Mouse (Mus musculus) ES-CJ7 (cell line): ENCODE measurements around the gene Bcorl1.
A peak's percentile ranks its signal among the peaks of the same experiment; 100 is the strongest.

Experiments used
- DNase-seq: peaks from one replicate; pipeline ENCODE4 v3.0.0; 2011; ENCODE audit warnings: low read depth, low spot score

The Bcorl1 gene

GRCm38 (mm10) chrX:48341141-48341540, at the start of gene Bcorl1:
Gene Bcorl1 (plus strand): TSS chrX:48341358.
- peak; percentile 28 for DNase-seq

GRCm38 (mm10) chrX:48291413-48291812, 49.7 kb upstream of the Bcorl1 start:
- peak; percentile 88 for DNase-seq

GRCm38 (mm10) chrX:48305356-48305755, 35.8 kb upstream of the Bcorl1 start:
- peak; percentile 81 for DNase-seq

DNA sequence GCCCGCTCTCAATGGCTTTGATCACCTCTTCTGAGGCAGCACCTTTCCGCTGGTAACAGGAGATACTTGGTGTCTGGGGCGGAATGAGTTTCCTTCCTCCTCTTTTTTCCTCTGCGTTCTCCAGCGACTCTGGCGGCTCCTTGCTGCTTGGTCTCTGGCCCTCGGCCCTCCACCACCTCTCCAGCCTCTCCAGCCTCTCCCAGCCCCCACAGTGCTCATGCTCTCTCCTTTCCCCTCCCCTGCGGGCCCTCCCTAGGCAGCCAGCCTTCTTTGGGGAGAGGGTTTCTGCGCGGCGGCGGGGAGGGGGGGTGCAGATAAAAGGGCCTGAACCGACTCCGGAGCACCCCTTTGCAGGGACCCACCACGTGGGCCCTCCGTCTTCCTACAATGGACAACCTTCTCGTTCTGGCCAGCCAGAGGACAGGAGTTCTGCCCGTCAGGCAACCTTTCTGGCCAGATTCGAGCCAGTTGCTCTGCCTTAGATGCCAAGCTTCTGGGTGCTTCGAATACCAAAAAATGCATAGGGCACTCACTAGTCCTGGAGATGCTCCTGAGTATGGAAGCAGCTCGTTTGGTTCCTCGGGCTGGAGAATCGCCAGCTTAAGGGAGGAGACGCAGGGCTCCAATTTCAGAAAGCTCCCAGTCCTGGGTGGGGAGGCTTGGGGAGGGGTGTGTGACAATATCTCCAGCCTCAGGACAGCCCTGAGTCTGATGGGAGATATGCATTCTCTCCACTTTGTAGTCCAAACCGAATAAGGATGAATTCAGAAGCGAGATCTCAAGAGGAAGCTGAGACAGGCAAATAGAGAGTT, 30.2 kb upstream of the Bcorl1 start:
- DNase-seq, result no peak

GRCm38 (mm10) chrX:48311727-48312126, 29.4 kb upstream of the Bcorl1 start:
- no peak for DNase-seq

- peak; percentile 87 for DNase-seq
These were observed 26.6 kb upstream of the Bcorl1 start for GRCm38 (mm10) chrX:48314530-48315079.

DNA sequence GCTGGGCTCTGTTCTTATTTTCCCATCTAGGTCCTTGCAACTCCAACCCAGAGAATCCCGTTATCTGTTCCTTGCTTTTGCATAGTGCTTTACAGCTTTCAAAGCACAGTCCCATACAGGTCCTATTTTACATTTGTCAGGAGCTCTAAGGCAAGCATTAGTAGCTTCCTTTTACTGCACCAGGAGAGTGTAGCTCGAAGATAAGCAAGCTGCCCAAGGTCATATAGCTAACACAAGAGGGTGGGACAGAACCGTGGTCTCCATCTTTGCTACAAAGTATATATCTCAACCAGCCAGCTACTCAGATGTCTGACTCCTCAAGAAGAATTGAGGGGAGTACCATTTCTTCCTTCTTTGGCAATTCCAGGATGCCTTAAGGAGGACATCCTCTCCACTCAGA, 23.7 kb upstream of the Bcorl1 start:
- DNase-seq, result no peak

GRCm38 (mm10) chrX:48318194-48318593, 23.0 kb upstream of the Bcorl1 start:
- DNase-seq, result peak; percentile 31

DNA sequence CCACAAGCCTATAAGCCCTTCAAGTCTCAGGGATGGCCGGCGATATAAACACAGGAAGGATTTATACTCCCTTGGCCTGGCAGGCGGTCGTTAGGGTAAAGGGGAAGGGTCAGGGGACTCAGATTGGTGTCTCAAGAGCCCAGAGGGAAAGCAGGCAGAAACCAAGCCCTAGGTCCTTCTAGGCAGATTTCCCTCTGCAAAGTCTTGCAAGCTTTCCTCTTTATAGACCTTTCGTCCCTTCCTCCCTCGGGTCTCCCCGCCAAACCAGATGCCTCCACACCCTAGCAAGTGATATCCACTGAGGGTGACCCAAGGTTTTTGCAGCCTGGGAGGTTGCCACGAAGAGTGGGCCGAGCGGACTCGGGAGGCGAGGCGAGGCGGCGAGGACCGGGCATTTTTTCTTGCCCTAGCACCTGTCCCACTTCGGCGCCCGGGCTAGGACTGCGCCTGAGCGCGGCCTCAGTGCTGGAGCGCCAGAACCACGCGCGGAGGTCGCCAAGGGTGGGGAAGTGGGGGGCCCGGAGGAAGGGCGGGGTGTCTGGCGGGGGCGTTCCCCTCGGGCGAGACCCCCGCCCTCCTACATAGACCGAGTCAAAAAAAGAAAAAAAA, 613 bp upstream of the Bcorl1 start:
- DNase-seq, result no peak

DNA sequence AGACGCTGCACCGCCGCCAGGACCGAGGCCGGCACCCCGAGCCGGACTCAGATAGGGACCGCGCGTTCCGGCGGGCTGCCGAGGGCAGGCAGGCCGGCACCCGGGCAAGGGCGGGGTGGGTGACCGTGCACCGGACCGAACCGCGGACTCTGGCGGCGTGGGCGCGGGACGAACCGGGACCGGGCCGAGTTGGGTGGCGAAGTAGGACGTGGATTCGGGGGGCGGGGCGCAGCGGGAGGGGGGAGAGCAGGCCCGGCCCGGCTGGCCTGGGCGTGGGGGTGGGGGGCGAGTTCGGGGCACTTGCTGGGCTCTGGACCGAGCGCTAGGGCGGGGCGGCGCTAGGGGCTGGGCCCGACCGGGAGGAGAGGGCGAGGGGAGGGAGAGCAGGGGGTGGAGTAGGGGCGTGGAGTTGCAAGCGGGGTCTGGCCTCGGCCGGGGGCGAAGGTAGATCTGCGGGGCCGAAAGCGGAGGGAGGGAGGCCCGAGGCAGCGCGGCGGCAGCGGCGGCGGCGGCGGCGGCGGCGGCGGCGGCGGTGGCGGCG, 533 bp downstream of the Bcorl1 start:
- DNase-seq, result peak; percentile 57

DNA sequence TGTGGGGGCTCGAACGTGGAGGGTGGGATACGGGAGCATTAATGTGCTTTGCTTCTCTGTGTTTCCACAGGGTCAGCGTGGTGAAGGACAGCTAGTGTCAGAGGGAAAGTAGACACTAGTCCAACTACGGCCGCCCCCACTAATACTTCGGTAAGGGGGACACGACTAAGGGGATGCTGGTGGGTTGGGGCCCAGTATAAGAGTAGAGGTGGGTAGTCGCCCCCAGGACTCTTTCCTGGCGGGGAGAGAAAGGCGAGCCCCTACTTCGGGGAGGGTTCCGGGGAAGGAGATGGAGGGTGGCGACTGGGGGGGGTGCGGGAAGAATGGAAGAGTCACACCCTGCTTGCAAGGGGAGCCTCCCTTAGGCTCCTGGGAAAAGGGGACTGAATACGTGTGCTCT, 1.6 kb downstream of the Bcorl1 start:
- no peak for DNase-seq

GRCm38 (mm10) chrX:48343461-48343952, 2.3 kb downstream of the Bcorl1 start:
- peak; percentile 95 for DNase-seq

DNA sequence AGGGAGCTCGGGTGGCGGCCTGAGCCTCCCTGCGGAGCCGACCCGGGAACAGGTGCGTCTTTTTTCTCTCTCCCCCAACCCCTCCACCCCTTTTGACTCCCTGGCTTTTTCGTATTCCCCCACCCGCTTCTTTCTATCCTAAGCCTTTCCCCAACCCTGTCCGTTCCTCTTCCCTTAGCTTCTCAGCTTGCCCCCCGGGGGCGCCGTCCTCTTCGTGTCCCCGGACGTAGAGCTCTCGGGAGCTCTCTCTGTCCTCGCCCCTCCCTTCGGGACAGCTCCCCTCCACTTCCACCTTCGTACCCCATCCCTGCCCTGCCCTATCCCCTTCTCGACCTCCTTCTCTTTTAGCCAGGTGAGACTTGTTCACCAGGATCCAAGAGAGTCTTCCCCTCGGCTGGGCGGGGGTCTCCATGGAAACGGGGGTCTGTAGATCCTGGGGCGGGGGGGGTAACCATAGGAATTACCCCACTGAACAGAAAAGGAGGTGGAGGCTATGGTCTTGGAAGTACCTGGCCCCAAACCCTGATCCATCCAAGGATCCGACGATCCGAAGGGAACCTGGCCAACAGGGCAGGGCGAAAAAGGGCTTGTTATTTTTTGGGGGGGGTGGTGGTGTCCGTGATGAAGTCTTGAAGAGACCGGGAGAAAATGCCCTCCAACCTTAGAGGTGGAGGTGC, 2.9 kb downstream of the Bcorl1 start:
- peak; percentile 34 for DNase-seq

DNA sequence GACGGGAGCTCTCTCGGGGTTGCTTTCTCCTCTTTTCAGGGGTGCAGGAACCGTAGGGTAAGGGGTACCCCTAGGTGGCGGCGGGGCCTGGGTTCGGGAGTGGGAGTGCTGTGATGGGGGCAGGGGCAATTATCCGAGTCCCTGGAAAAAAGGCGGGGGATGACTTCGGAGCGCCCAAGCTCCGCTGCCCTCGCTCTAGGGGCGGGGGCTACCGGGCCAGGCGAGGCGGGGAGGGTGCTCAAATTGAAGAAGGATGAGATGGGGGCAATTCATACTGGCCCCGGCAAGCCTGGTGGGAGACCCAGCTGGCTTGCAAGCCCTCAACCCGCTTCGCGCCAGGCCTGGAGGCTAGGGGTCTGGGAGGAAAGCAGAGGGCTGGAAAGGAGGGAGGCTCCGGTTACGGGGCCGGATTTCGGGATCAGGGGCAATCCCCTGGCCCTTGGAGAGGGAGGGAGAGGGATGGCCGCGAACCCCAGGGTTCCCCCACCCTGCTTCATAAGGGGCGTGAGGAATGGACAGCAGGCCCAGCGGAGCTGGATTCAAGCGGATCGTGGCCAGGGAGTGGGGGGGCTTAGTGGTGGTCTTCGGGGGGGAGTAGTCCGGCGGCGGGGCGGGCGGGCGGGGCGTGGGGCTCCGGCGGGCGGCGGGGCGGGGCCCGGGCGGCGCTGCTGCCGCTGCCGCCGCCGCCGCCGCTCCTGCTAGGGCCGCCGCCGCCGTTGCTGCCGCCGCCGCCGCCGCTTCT, 3.7 kb downstream of the Bcorl1 start:
- no peak for DNase-seq

DNA sequence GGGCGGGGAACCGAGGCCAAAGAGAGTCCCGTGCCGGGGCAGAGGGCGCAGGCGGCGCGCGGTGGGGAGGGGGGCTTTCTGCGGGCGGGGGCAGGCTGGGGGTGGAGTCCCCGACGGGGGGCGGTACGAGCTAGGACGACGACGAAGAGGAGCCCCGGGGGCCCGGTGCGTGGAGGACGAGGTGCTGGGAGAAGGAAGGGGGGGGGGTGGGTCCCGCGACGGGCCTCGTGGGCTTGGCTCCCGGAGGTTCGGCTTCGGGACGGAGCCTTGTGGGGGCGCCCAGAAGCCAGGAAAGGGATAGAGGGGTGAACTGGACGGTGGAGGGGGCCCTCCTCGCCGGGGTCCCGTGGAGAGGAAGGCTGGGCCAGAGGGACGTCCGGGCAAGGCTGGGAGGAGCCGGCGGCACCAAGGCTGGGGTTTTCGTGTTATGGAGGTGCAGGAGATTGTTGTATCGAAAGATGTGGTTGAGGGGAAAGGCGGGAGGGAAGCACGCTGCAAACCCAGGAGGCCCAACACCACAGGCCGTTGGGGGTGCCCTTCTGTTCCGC, 4.3 kb downstream of the Bcorl1 start:
- no peak for DNase-seq

DNA sequence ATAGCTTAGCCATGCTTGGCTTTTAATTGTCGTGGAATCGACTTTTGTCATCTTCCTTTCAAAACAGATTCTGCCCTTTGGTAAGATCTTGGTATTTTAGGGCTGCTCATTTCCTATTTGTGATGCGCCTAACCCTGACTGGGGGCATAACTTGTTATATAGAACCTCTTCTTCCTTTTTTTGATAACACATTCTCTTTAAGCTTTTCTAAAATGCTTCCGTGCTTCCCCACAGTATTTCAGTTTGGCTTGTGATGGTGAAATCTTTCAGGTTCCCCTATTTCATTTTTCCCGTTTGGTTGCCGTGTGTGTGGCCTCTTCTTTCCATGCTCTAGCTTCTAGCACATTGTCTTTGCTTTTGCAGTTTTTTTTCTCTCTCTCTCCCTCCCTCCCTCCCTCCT, 14.2 kb downstream of the Bcorl1 start:
- DNase-seq, result no peak

- DNase-seq, result peak; percentile 15
These were observed 24.8 kb downstream of the Bcorl1 start for GRCm38 (mm10) chrX:48365836-48366577.

DNA sequence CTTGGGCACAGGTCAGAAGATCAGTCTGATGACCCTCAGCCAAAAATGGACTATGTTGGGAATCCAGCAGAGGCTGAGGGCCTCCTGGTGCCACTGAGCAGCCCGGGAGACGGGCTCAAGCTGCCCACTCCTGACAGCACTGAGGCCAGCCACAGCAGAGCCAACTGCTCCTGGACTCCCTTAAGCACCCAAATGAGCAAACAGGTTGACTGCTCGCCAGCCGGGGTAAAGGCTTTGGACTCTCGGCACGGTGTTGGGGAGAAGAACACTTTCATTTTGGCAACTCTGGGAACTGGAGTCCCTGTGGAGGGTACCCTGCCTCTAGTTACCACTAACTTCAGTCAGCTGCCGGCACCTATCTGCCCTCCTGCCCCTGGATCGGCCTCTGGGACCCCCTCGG, 26.7 kb downstream of the Bcorl1 start:
- DNase-seq, result no peak

- DNase-seq, result peak; percentile 16
These were observed 42.5 kb downstream of the Bcorl1 start for GRCm38 (mm10) chrX:48383643-48384042.

GRCm38 (mm10) chrX:48385927-48386326, 44.8 kb downstream of the Bcorl1 start:
- peak; percentile 5 for DNase-seq
